Mouse (Mus musculus) frontal cortex, adult (tissue): ENCODE measurements at regions not wholly inside any gene's neighbourhood (a gene's known extent, or its start where the extent isn't known, plus 50 kb on each side); places are given as distances from the start of the nearest gene placed in this dataset.
"Not testable (repeated sequence)": the region's sequence is repeated elsewhere in the genome, so short reads cannot be mapped to it uniquely, and the experiment has no call there.

Source experiments
- ATAC-seq: cut with Nextera tagmentation; 2 replicates; pipeline ENCODE4 v1.9.2; 2017; ENCODE audit warnings: mild to moderate bottlenecking, moderate library complexity, mixed read lengths; ENCODE audit not compliant: low TSS enrichment

- no peak for ATAC-seq
Observed at GRCm38 (mm10) chr8:35020480-35020879, 745.1 kb upstream of the Gm19410 start.

- ATAC-seq: no peak
Observed at GRCm38 (mm10) chr8:35022649-35023048, 742.9 kb upstream of the Gm19410 start.

GRCm38 (mm10) chr8:35047798-35048197, 717.8 kb upstream of the Gm19410 start:
- ATAC-seq: no peak

- no peak for ATAC-seq
Observed at GRCm38 (mm10) chr8:35053444-35053843, 712.1 kb upstream of the Gm19410 start.

GRCm38 (mm10) chr8:35061048-35061447, 704.5 kb upstream of the Gm19410 start:
- no peak for ATAC-seq

- ATAC-seq: no peak
Observed at GRCm38 (mm10) chr8:35068228-35068627, 697.4 kb upstream of the Gm19410 start.

GRCm38 (mm10) chr8:35070246-35070989, 695.2 kb upstream of the Gm19410 start:
- peak; percentile 84 for ATAC-seq

GRCm38 (mm10) chr8:35075971-35076370, 689.6 kb upstream of the Gm19410 start:
- no peak for ATAC-seq

GRCm38 (mm10) chr8:35083161-35083560, 682.4 kb upstream of the Gm19410 start:
- peak; percentile 85 for ATAC-seq

- ATAC-seq: no peak
Observed at GRCm38 (mm10) chr8:35087070-35087469, 678.5 kb upstream of the Gm19410 start.

- no peak for ATAC-seq
Observed at GRCm38 (mm10) chr8:35088380-35089244, 677.0 kb upstream of the Gm19410 start.

- peak; percentile 74 for ATAC-seq
Observed at GRCm38 (mm10) chr8:35089519-35089918, 676.1 kb upstream of the Gm19410 start.

- ATAC-seq: no peak
Observed at GRCm38 (mm10) chr8:35101701-35102100, 663.9 kb upstream of the Gm19410 start.

GRCm38 (mm10) chr8:35102102-35102501, 663.5 kb upstream of the Gm19410 start:
- ATAC-seq: not testable (repeated sequence)

GRCm38 (mm10) chr8:35104465-35104876, 661.1 kb upstream of the Gm19410 start:
- ATAC-seq: not testable (repeated sequence)

- ATAC-seq: peak; percentile 66
Observed at GRCm38 (mm10) chr8:35109506-35110217, 655.9 kb upstream of the Gm19410 start.

GRCm38 (mm10) chr8:35110286-35110685, 655.3 kb upstream of the Gm19410 start:
- ATAC-seq: 0 out of 2 replicates have a peak, but pooled peaks have one; percentile 11

GRCm38 (mm10) chr8:35111130-35111529, 654.5 kb upstream of the Gm19410 start:
- no peak for ATAC-seq

GRCm38 (mm10) chr8:35112591-35113265, 652.9 kb upstream of the Gm19410 start:
- ATAC-seq: no peak

GRCm38 (mm10) chr8:35114031-35114430, 651.6 kb upstream of the Gm19410 start:
- no peak for ATAC-seq

GRCm38 (mm10) chr8:35120612-35121011, 645.0 kb upstream of the Gm19410 start:
- peak; percentile 31 for ATAC-seq

- peak; percentile 65 for ATAC-seq
Observed at GRCm38 (mm10) chr8:35121084-35121483, 644.5 kb upstream of the Gm19410 start.
